Mouse (Mus musculus) myocyte (in vitro differentiated cells): ENCODE results near the gene Olfr709-ps1.

Source experiments
- CEBPB ChIP-seq: IDR thresholded peaks from 2 replicates; pipeline ENCODE4 v1.6.1; 2011; ENCODE audit warnings: mild to moderate bottlenecking, moderate library complexity; ENCODE audit not compliant: poor library complexity, insufficient read depth, severe bottlenecking
- POLR2A ChIP-seq: IDR thresholded peaks from one replicate; pipeline ENCODE4 v1.6.1; 2011; ENCODE audit warnings: low read depth, mild to moderate bottlenecking, control low read depth, moderate library complexity; ENCODE audit not compliant: insufficient read length
- POLR2AphosphoS2 ChIP-seq: IDR thresholded peaks from one replicate; pipeline ENCODE4 v1.6.1; 2011; ENCODE audit warnings: low read depth, control low read depth; ENCODE audit not compliant: insufficient read length
- REST ChIP-seq: IDR thresholded peaks from one replicate; pipeline ENCODE4 v1.6.1; 2011; ENCODE audit warnings: mild to moderate bottlenecking, control low read depth, moderate library complexity; ENCODE audit not compliant: insufficient read depth, insufficient read length
- USF1 ChIP-seq: IDR thresholded peaks from one replicate; pipeline ENCODE4 v1.6.1; 2011; ENCODE audit warnings: low read depth, mild to moderate bottlenecking, control low read depth, moderate library complexity

GRCm38 (mm10) chr7:106907676-106908075, 24.3 kb downstream of the Olfr709-ps1 start, which contains the start of gene Olfr1532-ps1:
- no peak for TF ChIP-seq POLR2A
- no peak for TF ChIP-seq CEBPB
- no peak for TF ChIP-seq USF1
- TF ChIP-seq REST = no peak
- no peak for TF ChIP-seq POLR2AphosphoS2
